Mouse (Mus musculus): ENCODE measurements around the gene N4bp2l2.

Gene N4bp2l2

DNA sequence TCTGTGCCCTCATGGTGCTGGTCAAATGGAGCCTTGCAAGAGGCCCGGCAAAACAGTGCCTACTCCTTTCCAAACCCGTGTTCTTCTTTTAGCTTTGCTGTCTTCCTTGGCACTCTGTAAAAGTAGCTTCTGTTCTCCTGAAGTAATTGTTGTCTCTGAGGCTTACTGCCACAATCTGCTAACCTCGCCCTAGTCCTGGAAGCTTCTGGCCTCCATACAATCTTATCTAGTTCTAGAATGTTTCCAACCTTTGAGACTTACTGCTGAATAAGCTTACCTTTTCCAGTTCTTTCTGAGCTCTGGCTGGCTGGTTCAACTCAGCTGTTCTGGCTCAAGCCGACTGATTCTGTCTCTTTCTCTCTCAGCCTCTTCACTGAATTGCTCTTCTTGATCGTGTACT is 104.2 kb downstream of the N4bp2l2 start:
- no peak for DNase-seq (ENCODE audit: low read depth, low spot score)

DNA sequence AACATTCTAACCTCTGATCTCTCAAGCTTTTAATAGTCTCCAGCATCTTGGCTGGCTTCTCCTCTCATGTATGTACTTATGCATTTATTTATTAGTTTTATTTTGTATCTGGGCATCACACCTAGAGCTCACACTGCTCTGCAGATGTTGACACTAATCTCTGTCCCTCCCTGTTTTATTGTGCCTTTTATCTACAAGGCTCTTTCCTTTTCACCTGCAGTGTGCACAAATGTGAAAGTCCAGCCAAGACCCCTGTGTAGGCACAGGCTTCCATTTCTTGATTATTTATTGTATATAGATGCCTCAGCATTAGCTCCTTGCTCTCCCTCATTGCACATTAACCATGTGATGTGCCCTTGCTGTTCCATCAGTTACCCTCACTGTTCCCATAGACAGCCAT is 104.6 kb downstream of the N4bp2l2 start:
- DNase-seq (ENCODE audit: low read depth, low spot score), result no peak

DNA sequence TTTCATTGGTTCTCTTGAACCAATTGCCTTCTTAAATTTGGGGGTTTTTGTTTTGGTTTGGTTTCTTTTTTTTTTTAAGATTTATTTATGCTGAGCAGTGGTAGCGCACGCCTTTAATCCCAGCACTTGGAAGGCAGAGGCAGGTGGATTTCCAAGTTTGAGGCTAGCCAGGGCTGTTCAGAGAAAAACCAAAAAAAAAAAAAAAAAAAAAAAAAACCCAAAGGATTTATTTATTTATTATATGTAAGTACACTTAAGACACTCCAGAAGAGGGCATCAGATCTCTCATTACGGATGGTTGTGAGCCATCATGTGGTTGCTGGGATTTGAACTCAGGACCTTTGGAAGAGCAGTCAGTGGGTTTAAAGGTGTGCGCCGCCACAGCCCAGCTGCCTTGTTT is 105.1 kb downstream of the N4bp2l2 start:
- no peak for DNase-seq (ENCODE audit: low read depth, low spot score)

DNA sequence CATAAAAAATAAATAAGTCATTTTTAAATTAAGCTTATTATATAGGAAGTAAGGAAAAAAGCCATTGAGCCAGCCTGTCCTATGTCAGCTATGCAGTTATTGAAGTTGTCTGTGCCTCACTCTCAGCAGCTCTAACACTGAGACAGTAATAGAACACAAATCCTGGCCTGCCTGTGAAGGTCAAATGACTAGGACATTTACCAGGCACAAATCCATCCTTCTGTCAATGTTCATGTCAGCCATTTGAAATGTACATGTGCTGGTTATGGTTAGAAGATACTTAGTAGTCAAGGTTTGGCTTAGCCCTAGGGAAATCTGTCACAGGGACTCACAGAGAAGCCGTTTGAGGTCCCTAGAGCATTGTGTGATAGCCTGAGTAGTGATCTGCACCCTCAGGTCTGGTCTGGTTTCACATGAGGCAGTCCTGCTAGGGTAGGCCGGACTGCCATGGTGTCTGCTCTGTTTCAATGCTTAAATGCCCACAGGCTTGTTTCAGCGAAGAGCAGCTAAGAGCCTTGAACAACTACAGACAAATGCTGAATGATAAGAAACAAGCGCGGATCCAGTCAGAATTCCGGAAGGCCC is 106.4 kb downstream of the N4bp2l2 start:
- no peak for DNase-seq (ENCODE audit: low read depth, low spot score)

All from CD4-positive helper T cell, adult 2 months (primary cell).